Mouse (Mus musculus) spleen, postnatal 14 days (tissue): ENCODE results near the gene Zfp354a.
"Not testable (repeated sequence)": the region's sequence is repeated elsewhere in the genome, so short reads cannot be mapped to it uniquely, and the experiment has no call there.

Experiments
- DNase-seq, 2 experiments: peaks; one replicate each; pipeline ENCODE4 v3.0.0; 2021 to 2022; ENCODE audit warnings: low spot score in 2 of 2

Gene Zfp354a

GRCm38 (mm10) chr11:51059151-51059571 is at the start of gene Zfp354a:
Gene Zfp354a (plus strand): TSS chr11:51059257.
- DNase-seq, result no peak

- no peak for DNase-seq
These were observed 47.2 kb upstream of the Zfp354a start for GRCm38 (mm10) chr11:51011821-51012220.

GRCm38 (mm10) chr11:51013936-51014335 is 45.1 kb upstream of the Zfp354a start, which contains the start of gene Olfr54:
Gene Olfr54 (plus strand): TSS chr11:51014236.
- no peak for DNase-seq

- no peak for DNase-seq
These were observed 42.7 kb upstream of the Zfp354a start for GRCm38 (mm10) chr11:51016341-51016740.

- not testable (repeated sequence) for DNase-seq
These were observed 32.2 kb upstream of the Zfp354a start for GRCm38 (mm10) chr11:51026811-51027210.

- not testable (repeated sequence) for DNase-seq
These were observed 29.7 kb upstream of the Zfp354a start for GRCm38 (mm10) chr11:51029381-51029780.

- DNase-seq, result no peak
These were observed 28.8 kb upstream of the Zfp354a start for GRCm38 (mm10) chr11:51030225-51030624.

- peak in 1 of 2 experiments; percentile 3 for DNase-seq
These were observed 26.2 kb upstream of the Zfp354a start for GRCm38 (mm10) chr11:51032851-51033250.

GRCm38 (mm10) chr11:51034141-51034540 is 24.9 kb upstream of the Zfp354a start:
- not testable (repeated sequence) for DNase-seq

- no peak for DNase-seq
These were observed 23.1 kb upstream of the Zfp354a start for GRCm38 (mm10) chr11:51035951-51036350.

- DNase-seq, result not testable (repeated sequence)
These were observed 14.3 kb upstream of the Zfp354a start for GRCm38 (mm10) chr11:51044776-51045175.

GRCm38 (mm10) chr11:51047809-51048208 is 11.2 kb upstream of the Zfp354a start, which contains the start of gene Olfr1375:
Gene Olfr1375 (plus strand): TSS chr11:51048109.
- DNase-seq, result not testable (repeated sequence)

- no peak for DNase-seq
These were observed 7.4 kb upstream of the Zfp354a start for GRCm38 (mm10) chr11:51051678-51052077.

- no peak for DNase-seq
These were observed 5.8 kb upstream of the Zfp354a start for GRCm38 (mm10) chr11:51053230-51053629.

- DNase-seq, result no peak
These were observed 583 bp downstream of the Zfp354a start for GRCm38 (mm10) chr11:51059640-51060039.

GRCm38 (mm10) chr11:51060981-51061380 is 1.9 kb downstream of the Zfp354a start:
- no peak for DNase-seq

- no peak for DNase-seq
These were observed 4.2 kb downstream of the Zfp354a start for GRCm38 (mm10) chr11:51063276-51063675.

GRCm38 (mm10) chr11:51063841-51064240 is 4.8 kb downstream of the Zfp354a start:
- DNase-seq, result no peak

GRCm38 (mm10) chr11:51084527-51084926 is 25.5 kb downstream of the Zfp354a start:
- no peak for DNase-seq

GRCm38 (mm10) chr11:51085269-51085668 is 26.2 kb downstream of the Zfp354a start:
- DNase-seq, result no peak

GRCm38 (mm10) chr11:51107261-51107660 is 48.2 kb downstream of the Zfp354a start:
- no peak for DNase-seq

- DNase-seq, result no peak
These were observed 51.6 kb downstream of the Zfp354a start for GRCm38 (mm10) chr11:51110621-51111020.
